Mouse (Mus musculus): Measurements from ENCODE around the gene Gm14151. TPM values are rescaled to one million over a fixed set of nuclear protein-coding genes. Genes with fewer than 3 reads are reported as not detected.

Gm14151 gene
- polyA plus RNA-seq, 1 experiment from 2014 or later, result not detected

DNA sequence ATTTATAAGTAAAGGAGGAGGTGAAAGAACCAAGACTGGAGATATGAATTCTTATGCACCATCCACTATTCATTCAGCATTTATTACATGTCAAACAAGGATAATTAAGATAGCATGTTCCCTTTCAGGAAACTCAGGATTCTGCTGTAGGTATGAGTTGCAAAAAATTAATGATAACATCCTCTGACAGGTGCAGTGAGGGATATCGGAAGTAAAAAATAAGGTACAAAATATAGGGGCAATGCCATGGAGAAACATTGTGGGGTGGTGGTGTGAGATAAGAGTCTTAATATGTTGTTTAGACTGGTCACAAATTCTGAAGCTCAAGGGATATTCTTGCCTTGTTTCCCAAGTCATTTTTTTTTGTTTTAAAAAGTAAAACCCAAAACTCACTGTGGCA, 54.9 kb downstream of the Gm14151 start:
- H3K4me2 ChIP-seq (ENCODE audit: low read depth), result no peak overlapping the region; the same call in 1 of the 2 replicates
- WGBS, result 96% methylated on average over 1 of the region's 1 CpGs
- no peaks in the 10 kb centered on the region for H3K9me3 ChIP-seq (ENCODE audit: control insufficient read depth, low read length)
- no peak overlapping the region for H3K9ac ChIP-seq (ENCODE audit: low read length)
- H3K36me3 ChIP-seq (ENCODE audit: control insufficient read depth, insufficient read depth, low read length), result no peaks in the 10 kb centered on the region
- peaks cover 5% of the 10 kb centered on the region; the same call in 1 of the 2 replicates for H3K4me1 ChIP-seq (ENCODE audit: control insufficient read depth, insufficient read depth, low read length)
- no peak overlapping the region for H3K27ac ChIP-seq (ENCODE audit: low read depth, low read length)
- DNase-seq (ENCODE audit: low spot score) (no peak), ATAC-seq (ENCODE audit: insufficient read depth, low FRiP score, low TSS enrichment) (no peak)
- H3K4me3 ChIP-seq (ENCODE audit: low read depth, low read length), result no peak overlapping the region
- H3K27me3 ChIP-seq (ENCODE audit: control insufficient read depth, insufficient read depth, low read length), result no peaks in the 10 kb centered on the region

Other genes starting within 250 kb of the Gm14151 start
- 57.0 and 65.3 TPM in 2 replicates for gene Abhd12, start 187.6 kb downstream of the Gm14151 start, polyA plus RNA-seq (2014; fragmentation: Nextera tagmentation; extraction: Ambion mirVana)
- gene Gins1, start 186.9 kb downstream of the Gm14151 start, polyA plus RNA-seq (2014; fragmentation: Nextera tagmentation; extraction: Ambion mirVana), result 59.4 and 60.6 TPM in 2 replicates
- 12.2 and 14.2 TPM in 2 replicates for gene Ninl, start 53.0 kb downstream of the Gm14151 start, polyA plus RNA-seq (2014; fragmentation: Nextera tagmentation; extraction: Ambion mirVana)
- gene Nanp, start 53.0 kb downstream of the Gm14151 start, polyA plus RNA-seq (2014; fragmentation: Nextera tagmentation; extraction: Ambion mirVana), result 42.4 and 43.9 TPM in 2 replicates
- not detected in 2 replicates for gene Gm14147, start 5.9 kb upstream of the Gm14151 start, polyA plus RNA-seq (2014; fragmentation: Nextera tagmentation; extraction: Ambion mirVana)

All from neural tube, embryonic 11.5 days (tissue).